Mouse (Mus musculus): Measurements from ENCODE around the gene Ccdc194. TPM values are rescaled to one million over a fixed set of nuclear protein-coding genes. Genes with fewer than 3 reads are reported as not detected.

Ccdc194 gene
- polyA plus RNA-seq, 1 experiment from 2014 or later = 0.71 TPM

DNA sequence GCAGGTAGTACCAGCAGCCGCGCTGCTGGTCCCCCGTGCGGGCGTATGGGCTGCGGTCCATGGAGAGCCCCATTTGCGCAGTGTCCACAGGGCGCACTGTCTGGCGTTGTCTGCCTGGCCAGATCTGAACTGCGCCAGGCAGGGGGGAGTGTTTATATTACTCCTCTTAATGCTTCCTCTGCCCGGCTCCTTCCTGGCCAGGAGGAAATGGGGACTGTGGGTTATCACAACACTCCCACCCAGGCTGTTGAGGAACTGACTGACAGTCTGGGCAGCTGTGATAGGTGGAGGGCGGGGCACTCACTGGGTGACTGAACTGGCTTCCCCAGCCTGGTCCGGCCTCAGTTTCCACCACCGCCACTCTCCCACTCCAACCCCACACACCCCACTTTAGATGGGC lies 13.9 kb downstream of the Ccdc194 start, which contains the start of gene Plvap:
TSS of gene Plvap (minus strand) at position 109 of the 400 bp plus-strand sequence.
- Histone ChIP-seq H3K36me3 (ENCODE audit: control insufficient read depth, insufficient read depth, low read length) (no peaks in the 10 kb centered on the region), H3K9ac (ENCODE audit: low read length) (no peak within 1 kb of the TSS), H3K4me3 (ENCODE audit: low read depth, low read length) (no peak within 1 kb of the TSS), H3K27ac (replicated peaks; ENCODE audit: low read depth, low read length) (no peak within 1 kb of the TSS), H3K4me2 (ENCODE audit: low read depth, severe bottlenecking) (no peak within 1 kb of the TSS), H3K4me1 (ENCODE audit: control insufficient read depth, insufficient read depth, low read length) (no peaks in the 10 kb centered on the region), H3K27me3 (ENCODE audit: control insufficient read depth, insufficient read depth, low read length) (peaks cover 25% of the 10 kb centered on the region), H3K9me3 (ENCODE audit: control insufficient read depth, low read length) (no peaks in the 10 kb centered on the region)
- DNase-seq (ENCODE audit: low spot score) (no peak), ATAC-seq (ENCODE audit: insufficient number of reproducible peaks, low FRiP score, low TSS enrichment, low read depth) (no peak)
- 52% methylated on average over 12 of the region's 14 CpGs for WGBS

DNA sequence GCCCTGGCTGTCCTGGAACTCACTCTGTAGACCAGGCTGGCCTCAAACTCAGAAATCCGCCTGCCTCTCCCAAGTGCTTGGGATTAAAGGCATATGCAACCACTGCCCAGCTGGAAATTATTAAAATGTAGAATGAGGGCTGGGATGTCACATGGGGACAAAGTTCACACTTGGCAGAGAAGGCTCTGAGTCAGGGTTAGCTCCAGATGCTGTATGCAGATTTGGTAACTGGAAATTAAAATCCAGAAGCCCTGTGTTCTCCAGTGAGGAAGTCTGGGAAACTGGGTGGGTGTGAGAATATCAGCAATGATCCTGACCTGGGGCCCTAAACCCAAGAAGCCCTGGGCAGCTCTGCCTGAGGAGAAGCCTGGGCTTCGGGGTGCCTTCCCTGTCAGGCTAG lies 16.2 kb downstream of the Ccdc194 start:
- Histone ChIP-seq H3K27me3 (ENCODE audit: control insufficient read depth, insufficient read depth, low read length) (peaks cover 27% of the 10 kb centered on the region), H3K36me3 (ENCODE audit: control insufficient read depth, insufficient read depth, low read length) (no peaks in the 10 kb centered on the region), H3K4me2 (ENCODE audit: low read depth, severe bottlenecking) (peak overlapping the region; percentile 15; the same call in 1 of the 2 replicates), H3K9me3 (ENCODE audit: control insufficient read depth, low read length) (no peaks in the 10 kb centered on the region), H3K4me1 (ENCODE audit: control insufficient read depth, insufficient read depth, low read length) (no peaks in the 10 kb centered on the region), H3K27ac (replicated peaks; ENCODE audit: low read depth, low read length) (no peak overlapping the region), H3K9ac (ENCODE audit: low read length) (no peak overlapping the region), H3K4me3 (ENCODE audit: low read depth, low read length) (no peak overlapping the region)
- ATAC-seq (ENCODE audit: insufficient number of reproducible peaks, low FRiP score, low TSS enrichment, low read depth) (no peak), DNase-seq (ENCODE audit: low spot score) (no peak)
- WGBS = 40% methylated on average over 2 of the region's 2 CpGs

DNA sequence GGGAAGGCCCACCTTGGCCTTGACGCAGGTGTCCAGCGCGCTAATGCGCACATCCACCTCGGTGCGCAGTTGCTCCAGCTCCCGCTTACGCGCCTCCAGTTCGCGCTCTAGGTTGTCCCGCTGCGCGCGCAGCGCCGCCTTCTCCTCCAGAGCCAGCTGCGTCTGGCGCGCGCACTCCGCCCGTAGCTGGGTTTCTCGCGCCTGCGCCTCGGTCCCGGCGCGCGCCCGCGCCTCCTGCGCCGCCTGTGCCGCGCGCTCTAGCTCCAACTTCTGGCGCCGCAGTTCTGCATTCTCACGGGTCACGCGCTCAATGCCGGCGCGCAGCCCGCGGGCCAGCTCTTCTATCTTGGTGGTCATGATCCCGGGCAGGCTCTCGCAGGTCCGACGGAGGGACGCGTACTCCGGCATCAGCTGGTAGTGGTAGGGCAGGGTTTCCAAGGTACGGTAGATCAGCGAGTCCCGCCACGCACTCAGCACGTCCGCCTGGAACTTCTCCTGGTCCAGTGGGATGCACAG lies 17.9 kb downstream of the Ccdc194 start:
- H3K4me2 ChIP-seq (ENCODE audit: low read depth, severe bottlenecking) = peak overlapping the region; percentile 77
- DNase-seq (ENCODE audit: low spot score) (peak; percentile 88), ATAC-seq (ENCODE audit: insufficient number of reproducible peaks, low FRiP score, low TSS enrichment, low read depth) (peak; percentile 65)
- H3K4me1 ChIP-seq (ENCODE audit: control insufficient read depth, insufficient read depth, low read length) = no peaks in the 10 kb centered on the region
- H3K27ac ChIP-seq (replicated peaks; ENCODE audit: low read depth, low read length) = no peak overlapping the region
- H3K36me3 ChIP-seq (ENCODE audit: control insufficient read depth, insufficient read depth, low read length) = no peaks in the 10 kb centered on the region
- peaks cover 27% of the 10 kb centered on the region for H3K27me3 ChIP-seq (ENCODE audit: control insufficient read depth, insufficient read depth, low read length)
- under 1% methylated on average over 61 of the region's 61 CpGs for WGBS
- H3K9me3 ChIP-seq (ENCODE audit: control insufficient read depth, low read length) = no peaks in the 10 kb centered on the region
- peak overlapping the region; percentile 43 for H3K4me3 ChIP-seq (ENCODE audit: low read depth, low read length)
- peak overlapping the region; percentile 47 for H3K9ac ChIP-seq (ENCODE audit: low read length)

DNA sequence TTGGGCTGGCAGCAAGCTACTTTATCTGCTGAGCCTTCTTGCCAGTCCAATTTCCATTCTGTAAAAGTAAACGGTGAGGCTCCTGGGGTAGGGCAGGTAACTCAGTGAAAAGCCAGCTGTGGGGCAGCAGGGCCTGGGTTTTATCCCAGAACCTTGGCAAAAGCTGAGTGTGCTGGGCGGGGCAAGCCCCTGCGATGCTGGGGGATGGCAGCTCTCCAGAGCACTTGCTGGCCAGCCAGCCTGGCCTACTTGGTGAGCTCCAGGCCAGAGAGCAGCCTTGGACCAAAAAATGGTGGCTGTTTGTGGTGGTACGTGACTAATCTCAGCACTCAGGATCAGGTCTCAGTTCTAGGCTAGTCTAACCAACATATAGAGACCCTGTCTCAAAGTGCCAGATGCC lies 19.5 kb downstream of the Ccdc194 start:
- H3K27ac ChIP-seq (replicated peaks; ENCODE audit: low read depth, low read length) = no peak overlapping the region

DNA sequence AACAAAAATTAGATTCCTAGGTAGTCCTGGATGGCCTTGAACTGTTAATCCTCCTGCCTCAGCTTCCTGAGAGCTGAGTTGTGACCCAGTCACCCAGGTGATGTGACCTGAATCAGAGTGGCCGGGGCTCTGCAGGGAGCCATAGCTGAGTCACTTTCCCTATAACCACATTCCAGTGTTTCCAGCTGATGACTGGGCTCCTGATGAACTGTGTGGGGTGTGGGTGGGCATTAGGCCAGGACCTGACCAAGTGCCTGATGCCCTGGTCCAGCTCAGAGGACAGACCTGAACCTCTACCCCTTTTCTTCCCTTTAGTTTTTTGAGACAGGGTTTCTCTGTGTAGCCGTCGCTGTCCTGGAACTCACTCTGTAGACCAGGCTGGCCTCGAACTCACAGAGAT lies 20.2 kb downstream of the Ccdc194 start:
- Histone ChIP-seq H3K4me1 (ENCODE audit: control insufficient read depth, insufficient read depth, low read length) (no peaks in the 10 kb centered on the region), H3K9ac (ENCODE audit: low read length) (no peak overlapping the region), H3K4me3 (ENCODE audit: low read depth, low read length) (no peak overlapping the region), H3K27ac (replicated peaks; ENCODE audit: low read depth, low read length) (no peak overlapping the region), H3K36me3 (ENCODE audit: control insufficient read depth, insufficient read depth, low read length) (no peaks in the 10 kb centered on the region), H3K4me2 (ENCODE audit: low read depth, severe bottlenecking) (no peak overlapping the region), H3K27me3 (ENCODE audit: control insufficient read depth, insufficient read depth, low read length) (peaks cover 27% of the 10 kb centered on the region), H3K9me3 (ENCODE audit: control insufficient read depth, low read length) (no peaks in the 10 kb centered on the region)
- ATAC-seq (ENCODE audit: insufficient number of reproducible peaks, low FRiP score, low TSS enrichment, low read depth) (no peak), DNase-seq (ENCODE audit: low spot score) (no peak)
- WGBS = 94% methylated on average over 4 of the region's 4 CpGs

More for the DNA sequence above, 19.5 kb downstream of the Ccdc194 start:
- H3K36me3 ChIP-seq (ENCODE audit: control insufficient read depth, insufficient read depth, low read length) = no peaks in the 10 kb centered on the region
- H3K9me3 ChIP-seq (ENCODE audit: control insufficient read depth, low read length) = no peaks in the 10 kb centered on the region
- H3K4me2 ChIP-seq (ENCODE audit: low read depth, severe bottlenecking) = no peak overlapping the region
- peaks cover 27% of the 10 kb centered on the region for H3K27me3 ChIP-seq (ENCODE audit: control insufficient read depth, insufficient read depth, low read length)
- H3K9ac ChIP-seq (ENCODE audit: low read length) = no peak overlapping the region
- no peak for ATAC-seq (ENCODE audit: insufficient number of reproducible peaks, low FRiP score, low TSS enrichment, low read depth)
- H3K4me3 ChIP-seq (ENCODE audit: low read depth, low read length) = no peak overlapping the region
- 87% methylated on average over 4 of the region's 4 CpGs for WGBS
- no peak for DNase-seq (ENCODE audit: low spot score)
- H3K4me1 ChIP-seq (ENCODE audit: control insufficient read depth, insufficient read depth, low read length) = no peaks in the 10 kb centered on the region

DNA sequence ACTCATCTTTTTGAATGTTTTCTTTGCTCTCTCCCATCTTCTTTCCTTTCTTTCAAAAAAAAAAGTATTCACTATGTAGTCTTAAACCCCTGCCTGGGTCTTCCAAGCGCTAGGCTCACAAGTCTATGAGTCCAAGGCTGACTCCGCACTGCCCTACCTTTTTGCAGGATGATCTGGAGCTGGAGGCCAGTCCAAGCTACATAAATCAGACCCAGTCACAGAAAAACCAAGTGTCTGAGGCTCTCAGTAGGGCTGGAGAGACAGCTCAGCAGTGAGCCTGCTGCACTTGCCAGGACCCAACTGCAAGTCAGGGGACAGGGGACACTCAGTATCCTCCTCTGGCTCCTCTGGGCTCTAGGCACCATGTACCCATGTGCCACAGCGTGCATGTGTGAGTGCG lies 21.2 kb downstream of the Ccdc194 start:
- Histone ChIP-seq H3K36me3 (ENCODE audit: control insufficient read depth, insufficient read depth, low read length) (no peaks in the 10 kb centered on the region), H3K4me2 (ENCODE audit: low read depth, severe bottlenecking) (no peak overlapping the region), H3K27me3 (ENCODE audit: control insufficient read depth, insufficient read depth, low read length) (peaks cover 26% of the 10 kb centered on the region), H3K27ac (replicated peaks; ENCODE audit: low read depth, low read length) (no peak overlapping the region), H3K4me3 (ENCODE audit: low read depth, low read length) (no peak overlapping the region), H3K9ac (ENCODE audit: low read length) (no peak overlapping the region), H3K4me1 (ENCODE audit: control insufficient read depth, insufficient read depth, low read length) (peaks cover 3% of the 10 kb centered on the region; the same call in 1 of the 2 replicates), H3K9me3 (ENCODE audit: control insufficient read depth, low read length) (no peaks in the 10 kb centered on the region)
- DNase-seq (ENCODE audit: low spot score) (no peak), ATAC-seq (ENCODE audit: insufficient number of reproducible peaks, low FRiP score, low TSS enrichment, low read depth) (no peak)
- 85% methylated on average over 4 of the region's 4 CpGs for WGBS

DNA sequence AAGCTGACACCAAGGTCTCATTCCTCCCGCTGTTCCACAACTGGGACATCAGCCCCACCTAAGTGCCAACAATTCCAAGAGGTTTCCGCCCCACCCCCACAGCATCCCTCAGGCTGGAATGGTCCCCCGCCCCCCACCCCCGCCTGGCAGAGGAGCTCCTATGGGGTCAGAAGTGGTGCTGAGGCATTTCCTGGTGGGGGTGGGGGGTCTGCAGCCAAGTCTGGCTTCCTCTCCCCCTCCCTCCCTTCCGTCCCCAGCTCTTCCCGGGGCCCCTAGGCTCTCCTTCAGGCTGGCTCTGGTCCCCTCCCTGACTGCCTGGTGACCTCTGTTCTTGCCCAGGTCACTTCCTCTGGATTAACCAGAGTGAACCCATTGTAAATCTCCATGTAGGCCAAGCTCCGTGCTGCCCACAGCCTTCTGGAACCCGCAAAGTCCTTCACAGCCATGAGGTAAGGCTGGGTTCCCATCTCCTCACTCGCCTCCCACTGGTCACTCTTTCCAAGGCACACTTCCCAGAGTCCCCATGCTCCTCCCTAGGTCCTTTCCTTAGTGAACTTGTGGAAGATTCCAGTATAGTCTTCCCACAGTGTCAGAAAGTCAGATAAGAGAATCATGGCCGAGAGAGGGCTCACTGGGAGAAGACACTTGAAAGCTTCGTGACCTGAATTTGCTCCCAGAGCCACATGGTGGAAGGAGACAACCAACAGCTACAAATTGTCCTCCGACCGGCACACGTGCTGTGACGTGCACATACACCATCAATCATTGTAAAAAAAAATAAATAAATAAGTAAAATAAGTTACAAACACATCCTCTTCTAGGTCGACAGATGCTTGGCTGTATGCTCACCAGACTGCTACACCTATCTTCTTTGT lies 26.5 kb downstream of the Ccdc194 start:
- Histone ChIP-seq H3K4me2 (ENCODE audit: low read depth, severe bottlenecking) (peak overlapping the region; percentile 7; the same call in 1 of the 2 replicates), H3K4me3 (ENCODE audit: low read depth, low read length) (no peak overlapping the region), H3K27me3 (ENCODE audit: control insufficient read depth, insufficient read depth, low read length) (no peaks in the 10 kb centered on the region), H3K36me3 (ENCODE audit: control insufficient read depth, insufficient read depth, low read length) (peaks cover 1% of the 10 kb centered on the region), H3K9me3 (ENCODE audit: control insufficient read depth, low read length) (no peaks in the 10 kb centered on the region), H3K4me1 (ENCODE audit: control insufficient read depth, insufficient read depth, low read length) (peaks cover 35% of the 10 kb centered on the region), H3K9ac (ENCODE audit: low read length) (0 out of 2 replicates have a peak overlapping the region, but pooled peaks have one; percentile 12), H3K27ac (replicated peaks; ENCODE audit: low read depth, low read length) (peak overlapping the region; percentile 62)
- DNase-seq (ENCODE audit: low spot score) = peak; percentile 57
- no peak for ATAC-seq (ENCODE audit: insufficient number of reproducible peaks, low FRiP score, low TSS enrichment, low read depth)
- WGBS = 25% methylated on average over 14 of the region's 16 CpGs

DNA sequence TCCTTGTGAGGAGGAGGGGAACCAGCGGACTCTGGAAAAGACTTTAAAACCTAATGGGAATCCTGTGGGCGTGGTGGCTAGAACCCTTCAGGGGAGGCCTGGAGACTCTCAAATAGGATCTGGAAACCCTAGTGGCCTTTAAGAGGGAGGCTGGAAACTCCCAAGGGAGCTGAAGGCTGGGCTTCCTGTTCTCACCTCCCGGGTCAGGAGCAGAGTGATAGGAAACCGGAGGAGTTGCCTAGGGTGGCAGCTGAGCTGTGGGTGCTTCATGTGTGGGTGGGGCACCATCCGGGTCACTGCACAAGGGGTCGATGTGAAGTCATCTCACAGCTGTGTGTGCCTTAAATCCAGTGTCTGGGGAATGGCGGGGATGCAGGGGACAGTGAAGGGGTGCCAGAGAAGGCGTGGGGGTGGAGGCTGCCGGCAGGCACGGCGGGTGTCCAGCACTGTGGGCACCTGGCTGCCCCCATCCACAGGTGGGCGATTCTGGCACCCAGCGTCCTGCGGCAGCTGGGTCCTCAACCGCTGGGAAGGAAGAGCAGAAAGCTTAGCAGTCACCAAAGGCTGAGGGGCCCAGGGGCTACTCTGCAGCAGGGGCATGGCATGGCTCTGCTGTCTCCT lies 27.5 kb downstream of the Ccdc194 start:
- Histone ChIP-seq H3K9ac (ENCODE audit: low read length) (peak overlapping the region; percentile 13; the same call in 1 of the 2 replicates), H3K27ac (replicated peaks; ENCODE audit: low read depth, low read length) (peak overlapping the region; percentile 62), H3K27me3 (ENCODE audit: control insufficient read depth, insufficient read depth, low read length) (no peaks in the 10 kb centered on the region), H3K9me3 (ENCODE audit: control insufficient read depth, low read length) (no peaks in the 10 kb centered on the region), H3K4me1 (ENCODE audit: control insufficient read depth, insufficient read depth, low read length) (peaks cover 35% of the 10 kb centered on the region), H3K36me3 (ENCODE audit: control insufficient read depth, insufficient read depth, low read length) (peaks cover 4% of the 10 kb centered on the region), H3K4me3 (ENCODE audit: low read depth, low read length) (no peak overlapping the region), H3K4me2 (ENCODE audit: low read depth, severe bottlenecking) (peak overlapping the region; percentile 10; the same call in 1 of the 2 replicates)
- WGBS = 16% methylated on average over 15 of the region's 15 CpGs
- DNase-seq (ENCODE audit: low spot score) (no peak), ATAC-seq (ENCODE audit: insufficient number of reproducible peaks, low FRiP score, low TSS enrichment, low read depth) (no peak)
